Mouse (Mus musculus): ENCODE data around the gene Sirt7.
A peak's percentile ranks its signal among the peaks of the same experiment; 100 is the strongest.

Sirt7 gene

GRCm38 (mm10) chr11:120641255-120641654 lies 16.2 kb upstream of the Sirt7 start:
- DNase-seq (ENCODE audit: low spot score in 2 of 2), result no peak

DNA sequence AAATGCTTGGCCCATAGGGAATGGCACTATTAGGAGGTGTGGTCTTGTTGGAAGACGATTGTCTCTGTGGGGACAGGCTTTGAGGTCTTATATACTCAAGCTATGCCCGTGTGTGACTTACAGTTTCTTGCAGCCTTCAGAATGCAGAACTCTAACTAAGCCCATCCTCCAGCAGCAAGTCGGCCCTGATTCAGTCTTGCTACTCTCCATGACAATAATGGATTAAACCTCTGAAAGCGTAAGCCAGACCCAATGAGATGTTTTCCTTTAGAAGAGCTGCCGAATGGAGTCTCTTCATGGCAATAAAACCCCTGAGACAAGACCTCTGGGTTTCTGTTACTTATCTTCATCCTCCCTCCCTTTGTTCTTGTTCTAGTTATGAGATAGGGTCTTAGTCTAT lies 9.8 kb upstream of the Sirt7 start:
- no peak for DNase-seq (ENCODE audit: low spot score in 2 of 2)

GRCm38 (mm10) chr11:120633520-120634343 lies 8.7 kb upstream of the Sirt7 start, which contains the start of gene Mafg:
Mafg (minus strand) TSS chr11:120633600.
- peak; percentile 84 to 92 for DNase-seq (ENCODE audit: low spot score in 2 of 2)

DNA sequence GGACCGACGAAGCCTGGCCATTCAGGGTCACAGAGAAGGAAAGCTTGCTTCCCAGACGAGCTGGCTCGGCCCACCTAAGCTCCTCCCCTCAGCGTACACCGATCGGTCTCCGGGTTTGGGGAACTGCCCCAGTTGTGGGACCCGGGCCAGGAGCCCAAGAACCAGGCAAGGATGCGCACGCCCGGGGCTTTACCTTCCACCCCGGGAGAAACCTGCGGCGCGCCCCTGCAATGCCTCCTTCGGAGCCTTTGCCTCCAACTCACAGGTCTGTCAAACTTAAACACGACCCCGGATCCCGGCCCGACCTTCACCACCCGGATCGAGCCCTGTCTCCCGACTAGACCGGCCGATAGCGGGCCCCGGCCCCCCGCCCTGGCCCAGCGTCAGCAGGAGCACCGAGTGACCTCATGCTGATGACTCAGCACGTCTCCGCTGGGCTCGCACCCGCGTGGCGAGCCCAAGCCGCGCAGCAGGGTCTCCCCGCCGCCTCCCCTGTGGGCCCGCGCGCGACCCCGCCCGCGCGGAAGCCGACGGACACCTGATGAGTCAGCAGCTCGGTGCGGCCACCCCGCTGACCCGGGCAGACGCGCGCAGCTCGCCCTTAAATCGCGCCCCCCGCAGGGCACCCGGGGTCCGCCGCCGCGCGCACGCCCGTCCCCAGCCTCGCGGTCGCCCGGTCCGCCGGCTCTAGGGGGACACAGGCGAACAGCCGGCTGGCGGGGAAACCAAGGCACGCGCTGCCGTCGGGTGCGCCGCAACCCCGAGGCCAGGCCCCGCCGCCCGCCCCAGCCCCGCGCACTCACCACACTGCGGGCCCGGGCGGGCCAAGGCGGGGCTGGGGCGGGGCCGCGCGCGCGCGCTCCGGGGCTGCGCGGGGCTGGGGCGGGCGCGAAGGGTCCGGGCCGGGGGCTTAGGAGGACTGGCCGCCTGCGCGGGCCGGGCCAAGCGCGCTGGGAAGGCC lies 7.8 kb upstream of the Sirt7 start:
- peak; percentile 84 to 86 for DNase-seq (ENCODE audit: low spot score in 2 of 2)

- peak; percentile 60 to 61 for DNase-seq (ENCODE audit: low spot score in 2 of 2)
Measured at GRCm38 (mm10) chr11:120631726-120632448, 6.8 kb upstream of the Sirt7 start.

- peak in 1 of 2 experiments; percentile 55 for DNase-seq (ENCODE audit: low spot score in 2 of 2)
Measured at GRCm38 (mm10) chr11:120630881-120631725, 6.1 kb upstream of the Sirt7 start.

DNA sequence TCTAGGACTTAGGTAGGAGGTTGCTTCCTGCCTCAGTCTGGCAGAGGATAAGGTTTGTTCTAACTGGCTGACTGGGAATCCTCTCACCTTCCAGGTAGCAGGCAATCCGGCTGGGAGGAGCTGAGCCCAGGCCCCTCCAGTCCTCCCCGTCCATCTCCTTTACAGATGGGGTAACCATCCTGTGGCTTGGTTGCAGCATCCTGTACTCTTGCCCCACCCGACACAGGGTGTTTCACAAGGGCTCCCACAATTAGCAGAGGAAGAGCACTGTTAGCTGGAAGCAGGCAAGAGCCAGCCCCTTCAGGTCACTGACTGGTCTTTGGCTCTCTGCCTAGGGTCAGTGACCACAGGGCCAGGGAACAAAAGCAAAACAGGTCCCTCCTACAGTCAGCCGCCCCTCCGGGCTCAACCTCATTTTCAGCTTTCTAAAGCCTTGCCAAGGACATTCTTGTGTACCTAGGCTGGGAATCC lies 5.4 kb upstream of the Sirt7 start:
- peak; percentile 60 to 65 for DNase-seq (ENCODE audit: low spot score in 2 of 2)

GRCm38 (mm10) chr11:120629911-120630310 lies 4.9 kb upstream of the Sirt7 start:
- DNase-seq (ENCODE audit: low spot score in 2 of 2), result peak; percentile 84 to 90

GRCm38 (mm10) chr11:120629341-120629730 lies 4.3 kb upstream of the Sirt7 start:
- peak; percentile 81 to 84 for DNase-seq (ENCODE audit: low spot score in 2 of 2)

GRCm38 (mm10) chr11:120628601-120629340 lies 3.7 kb upstream of the Sirt7 start:
- DNase-seq (ENCODE audit: low spot score in 2 of 2), result peak in 1 of 2 experiments; percentile 31

GRCm38 (mm10) chr11:120627468-120628300 lies 2.6 kb upstream of the Sirt7 start:
- peak in 1 of 2 experiments; percentile 70 for DNase-seq (ENCODE audit: low spot score in 2 of 2)

GRCm38 (mm10) chr11:120626785-120627467 lies 1.9 kb upstream of the Sirt7 start:
- peak in 1 of 2 experiments; percentile 19 for DNase-seq (ENCODE audit: low spot score in 2 of 2)

GRCm38 (mm10) chr11:120624680-120625111 lies 344 bp downstream of the Sirt7 start:
- DNase-seq (ENCODE audit: low spot score in 2 of 2), result peak; percentile 74 to 92

GRCm38 (mm10) chr11:120623961-120624679 lies 920 bp downstream of the Sirt7 start:
- peak in 1 of 2 experiments; percentile 88 for DNase-seq (ENCODE audit: low spot score in 2 of 2)

GRCm38 (mm10) chr11:120622805-120623204 lies 2.2 kb downstream of the Sirt7 start:
- no peak for DNase-seq (ENCODE audit: low spot score in 2 of 2)

DNA sequence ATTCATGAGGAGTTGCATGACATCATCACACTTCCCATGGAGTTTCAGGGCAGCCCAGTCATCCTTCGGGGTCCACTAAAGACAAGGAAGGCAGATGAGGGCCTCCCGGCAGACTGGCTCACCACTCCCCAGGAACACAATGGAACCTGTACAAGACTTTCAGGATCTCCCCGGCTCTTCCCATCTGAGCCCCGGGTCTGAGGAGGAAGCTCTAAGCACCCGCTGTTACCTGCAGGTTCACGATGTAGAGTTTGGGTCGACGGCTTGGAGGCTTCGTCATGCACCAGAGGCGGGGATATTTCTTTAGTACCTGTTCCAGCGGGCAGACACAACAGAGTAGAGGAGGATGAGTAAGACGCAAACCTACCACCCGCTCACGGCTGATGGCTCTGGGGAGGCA lies 4.8 kb downstream of the Sirt7 start:
- no peak for DNase-seq (ENCODE audit: low spot score in 2 of 2)

Measured in spleen, postnatal 10 days (tissue).